11 mouse cellular contexts compared by ENCODE assay signal in genomic region chr8:47787705-47788104, GRCm38 (mm10). TPM values are rescaled to one million over a fixed set of nuclear protein-coding genes. Genes with fewer than 3 reads are reported as not detected.
DNase-seq lines count a peak whose midpoint lies in the region; ATAC-seq lines count a peak whose summit lies in the region.
"Had no signal": no experiment of that assay in that cellular context is flagged by ENCODE, and none has a peak within 500 bp of the region (broad histone marks: within the 10 kb centered on the region; RNA-seq: fewer than 3 reads in every experiment).

No protein-coding gene starts in this region.

- no peak overlapping the region for H3K27ac ChIP-seq in kidney, embryonic 15.5 days
- no peak overlapping the region for H3K27ac ChIP-seq in embryonic facial prominence, embryonic 13.5 days
- no peak overlapping the region for H3K27ac ChIP-seq in neural tube, embryonic 14.5 days (ENCODE audit: low read depth, low read length)

- intact Hi-C loops in heart, postnatal 25 days (cut with DNase I), result no loop called here

- WGBS in kidney, embryonic 15.5 days, result 32% methylated on average over 10 of the region's 10 CpGs
- 31% methylated on average over 10 of the region's 10 CpGs for WGBS in embryonic facial prominence, embryonic 13.5 days
- 28% methylated on average over 10 of the region's 10 CpGs for WGBS in neural tube, embryonic 14.5 days

- no peaks in the 10 kb centered on the region for H3K27me3 ChIP-seq in kidney, embryonic 15.5 days
- no peaks in the 10 kb centered on the region for H3K27me3 ChIP-seq in embryonic facial prominence, embryonic 13.5 days
- H3K27me3 ChIP-seq in neural tube, embryonic 14.5 days (ENCODE audit: control insufficient read depth, insufficient read depth, low read length), result no peaks in the 10 kb centered on the region

- ATAC-seq in kidney, embryonic 15.5 days (replicated peaks; ENCODE audit: low FRiP score), result no peak
- ATAC-seq in embryonic facial prominence, embryonic 13.5 days (ENCODE audit: insufficient number of reproducible peaks, insufficient read depth, low FRiP score, low TSS enrichment, low read depth), result no peak
- peak; percentile 31; the same call in 1 of the 2 replicates for ATAC-seq in neural tube, embryonic 14.5 days (ENCODE audit: low read depth)
- ATAC-seq in erythroid progenitor cell, adult 5-6 weeks (replicated peaks; ENCODE audit: low FRiP score, poor library complexity, severe bottlenecking), result no peak

- H3K9ac ChIP-seq in kidney, embryonic 15.5 days, result no peak overlapping the region
- no peak overlapping the region for H3K9ac ChIP-seq in embryonic facial prominence, embryonic 13.5 days
- no peak overlapping the region for H3K9ac ChIP-seq in neural tube, embryonic 14.5 days (replicated peaks; ENCODE audit: low read depth, low read length)

- no peaks in the 10 kb centered on the region for H3K4me1 ChIP-seq in kidney, embryonic 15.5 days
- no peaks in the 10 kb centered on the region for H3K4me1 ChIP-seq in embryonic facial prominence, embryonic 13.5 days
- no peaks in the 10 kb centered on the region for H3K4me1 ChIP-seq in neural tube, embryonic 14.5 days (ENCODE audit: control insufficient read depth, insufficient read depth, low read length)

- DNase-seq in kidney, adult 8-10 months, result no peak
- DNase-seq in heart, postnatal 25 days (ENCODE audit: low spot score), result peak; percentile 7
- DNase-seq in gastrocnemius, adult 8-10 months (ENCODE audit: low spot score in 2 of 2), result no peak
- no peak for DNase-seq in frontal cortex, postnatal 14 days (ENCODE audit: low spot score in 2 of 2)

- H3K9me3 ChIP-seq in kidney, embryonic 15.5 days (replicated peaks), result no peaks in the 10 kb centered on the region
- H3K9me3 ChIP-seq in embryonic facial prominence, embryonic 13.5 days, result no peaks in the 10 kb centered on the region
- H3K9me3 ChIP-seq in neural tube, embryonic 14.5 days (ENCODE audit: control insufficient read depth, low read length), result no peaks in the 10 kb centered on the region

- H3K4me3 ChIP-seq in kidney, embryonic 15.5 days (replicated peaks), result no peak overlapping the region
- H3K4me3 ChIP-seq in embryonic facial prominence, embryonic 13.5 days, result no peak overlapping the region
- H3K4me3 ChIP-seq in neural tube, embryonic 14.5 days (ENCODE audit: low read depth, low read length), result no peak overlapping the region

- no peaks in the 10 kb centered on the region for H3K36me3 ChIP-seq in kidney, embryonic 15.5 days
- no peaks in the 10 kb centered on the region for H3K36me3 ChIP-seq in embryonic facial prominence, embryonic 13.5 days
- H3K36me3 ChIP-seq in neural tube, embryonic 14.5 days (ENCODE audit: control insufficient read depth, insufficient read depth, low read length), result no peaks in the 10 kb centered on the region

- peak overlapping the region; percentile 23; the same call in 1 of the 2 replicates for H3K4me2 ChIP-seq in kidney, embryonic 15.5 days
- peak overlapping the region; percentile 37 for H3K4me2 ChIP-seq in embryonic facial prominence, embryonic 13.5 days
- peak overlapping the region; percentile 19; the same call in 1 of the 2 replicates for H3K4me2 ChIP-seq in neural tube, embryonic 14.5 days (ENCODE audit: low read depth, low read length)
- H3K4me2 ChIP-seq: liver, embryonic 11.5 days had no signal

RNA-seq across cellular contexts. Expression of gene Cldn24, which starts 34.2 kb away (rescaled TPM):
- not detected in 2 replicates for polyA plus RNA-seq in kidney, embryonic 15.5 days (2015; fragmentation: Nextera tagmentation; extraction: Ambion mirVana)
- not detected in 2 replicates for polyA plus RNA-seq in embryonic facial prominence, embryonic 13.5 days (2015; fragmentation: Nextera tagmentation; extraction: Ambion mirVana)
- total RNA-seq in heart, postnatal 25 days (2021), result not detected
- polyA plus RNA-seq in neural tube, embryonic 14.5 days (2014; fragmentation: Nextera tagmentation; extraction: Ambion mirVana), result not detected in 2 replicates
- not detected in 2 replicates for total RNA-seq in erythroid progenitor cell, adult 5-6 weeks (2015; ENCODE audit: low replicate concordance)
- not detected in 2 replicates for total RNA-seq in erythroid progenitor cell, adult 5-6 weeks (2017; ENCODE audit: low replicate concordance)
- total RNA-seq in gastrocnemius, adult 8-10 months (2022), result not detected
- total RNA-seq: neutrophil, adult 5-6 weeks had no signal
- polyA plus RNA-seq: liver, embryonic 11.5 days; urinary bladder, adult 2 months had no signal

RNA-seq across cellular contexts. Expression of gene Cldn22, which starts 36.6 kb away (rescaled TPM):
- polyA plus RNA-seq in kidney, embryonic 15.5 days (2015; fragmentation: Nextera tagmentation; extraction: Ambion mirVana), result not detected in 2 replicates
- not detected in 2 replicates for polyA plus RNA-seq in embryonic facial prominence, embryonic 13.5 days (2015; fragmentation: Nextera tagmentation; extraction: Ambion mirVana)
- total RNA-seq in heart, postnatal 25 days (2021), result not detected
- polyA plus RNA-seq in neural tube, embryonic 14.5 days (2014; fragmentation: Nextera tagmentation; extraction: Ambion mirVana), result not detected in 2 replicates
- total RNA-seq in erythroid progenitor cell, adult 5-6 weeks (2015; ENCODE audit: low replicate concordance), result not detected in 2 replicates
- not detected in 2 replicates for total RNA-seq in erythroid progenitor cell, adult 5-6 weeks (2017; ENCODE audit: low replicate concordance)
- under 1 TPM in 2 of 4 experiments, not detected in 2; 0.29 to 0.59 TPM for total RNA-seq in gastrocnemius, adult 8-10 months (2022)
- total RNA-seq: neutrophil, adult 5-6 weeks had no signal
- polyA plus RNA-seq: liver, embryonic 11.5 days had no signal
